Mouse (Mus musculus) lung, postnatal 0 days (tissue): ENCODE results near the gene Gm10037. TPM values are rescaled to one million over a fixed set of nuclear protein-coding genes. Genes with fewer than 3 reads are reported as not detected.
"Not testable (repeated sequence)": the region's sequence is repeated elsewhere in the genome, so short reads cannot be mapped to it uniquely, and the experiment has no call there.

Experiments used
- ATAC-seq: fragments of 200-750 bp; cut with Nextera tagmentation; 2 replicates; pipeline ENCODE4 v1.8.0; 2017; ENCODE audit warnings: moderate library complexity
- DNase-seq: peaks from one replicate; pipeline ENCODE4 v3.0.0-alpha.2; 2016; ENCODE audit warnings: low spot score
- H3K27ac ChIP-seq: fragments of 300-500 bp; sonication (generic); 2 replicates; pipeline ENCODE4 v1.5.1; 2014; ENCODE audit warnings: antibody characterized with exemption, mild to moderate bottlenecking, low read length, mixed read lengths
- H3K27me3 ChIP-seq: fragments of 300-500 bp; sonication (generic); replicated peaks from 2 replicates; pipeline ENCODE4 v1.6.1; 2014; ENCODE audit warnings: low read length, mixed read lengths; ENCODE audit not compliant: insufficient read depth
- H3K36me3 ChIP-seq: fragments of 300-500 bp; sonication (generic); 2 replicates; pipeline ENCODE4 v1.6.1; 2014; ENCODE audit warnings: low read length, mixed read lengths; ENCODE audit not compliant: insufficient read depth
- H3K4me1 ChIP-seq: fragments of 300-500 bp; sonication (generic); 2 replicates; pipeline ENCODE4 v1.6.1; 2014; ENCODE audit warnings: antibody characterized with exemption, low read depth, low read length, mixed read lengths; ENCODE audit not compliant: insufficient read depth
- H3K4me2 ChIP-seq: fragments of 300-500 bp; sonication (generic); replicated peaks from 2 replicates; pipeline ENCODE4 v1.6.1; 2014; ENCODE audit warnings: low read depth, mild to moderate bottlenecking, low read length, moderate library complexity, mixed read lengths
- H3K4me3 ChIP-seq: fragments of 300-500 bp; sonication (generic); 2 replicates; pipeline ENCODE4 v1.5.1; 2014; ENCODE audit warnings: low read depth, low read length
- H3K9ac ChIP-seq: fragments of 300-500 bp; sonication (generic); replicated peaks from 2 replicates; pipeline ENCODE4 v1.6.1; 2014; ENCODE audit warnings: low read depth, mild to moderate bottlenecking
- H3K9me3 ChIP-seq: fragments of 300-500 bp; sonication (generic); 2 replicates; pipeline ENCODE4 v1.6.1; 2016; ENCODE audit warnings: low read length, mixed read lengths
- CTCF ChIP-seq: IDR thresholded peaks from 2 replicates; pipeline ENCODE4 v1.5.1; 2016; ENCODE audit warnings: antibody characterized with exemption, mild to moderate bottlenecking
- EP300 ChIP-seq: IDR thresholded peaks from 2 replicates; pipeline ENCODE4 v1.6.1; 2016; ENCODE audit warnings: antibody characterized with exemption, mild to moderate bottlenecking, control low read depth
- WGBS: fragments of 180-500 bp; shearing (Covaris S2); extraction: QIAGEN DNeasy Blood & Tissue Kit; methylation state at CpG from one replicate; pipeline ENCODE4 v1.1.7; 2014; 5-methylcytosine and 5-hydroxymethylcytosine counted together
- polyA plus RNA-seq: library from polyadenylated mRNA; unstranded; fragments of >200 nt; fragmentation: Nextera tagmentation; extraction: Ambion mirVana; gene quantifications from 2 replicates; pipeline ENCODE4 v1.2.1, GENCODE M21; 2015

Gene Gm10037
- polyA plus RNA-seq, 1 experiment from 2014 or later: 2.7 TPM

GRCm38 (mm10) chr13:67813710-67814660 lies 16.9 kb upstream of the Gm10037 start, which contains the start of gene Zfp273:
Gene Zfp273, plus strand, starts transcription at chr13:67813740.
- Histone ChIP-seq H3K27ac (peak within 1 kb of the TSS; percentile 66), H3K4me1 (no peaks in the 10 kb centered on the region), H3K36me3 (no peaks in the 10 kb centered on the region), H3K9me3 (no peaks in the 10 kb centered on the region), H3K9ac (peak within 1 kb of the TSS; percentile 29; the same call in 1 of the 2 replicates), H3K4me3 (peak within 1 kb of the TSS; percentile 73), H3K4me2 (peak within 1 kb of the TSS; percentile 61), H3K27me3 (no peaks in the 10 kb centered on the region)
- 4% methylated on average over 31 of the region's 31 CpGs for WGBS
- ATAC-seq (peak; percentile 97), DNase-seq (peak; percentile 93)
- TF ChIP-seq CTCF (no peak), EP300 (no peak)

- Histone ChIP-seq H3K9me3 (0 out of 2 replicates have a peak, but pooled peaks cover 3% of the 10 kb centered on the region), H3K4me2 (no peak overlapping the region), H3K9ac (no peak overlapping the region), H3K36me3 (no peaks in the 10 kb centered on the region), H3K27me3 (no peaks in the 10 kb centered on the region), H3K27ac (no peak overlapping the region), H3K4me3 (no peak overlapping the region), H3K4me1 (no peaks in the 10 kb centered on the region)
- TF ChIP-seq EP300 (no peak), CTCF (no peak)
- no peak for ATAC-seq
- WGBS: 55% methylated on average over 1 of the region's 1 CpGs
- DNase-seq: peak; percentile 32
These were observed 12.3 kb upstream of the Gm10037 start for GRCm38 (mm10) chr13:67818636-67819035.

GRCm38 (mm10) chr13:67833137-67833536 lies 2.2 kb downstream of the Gm10037 start:
- H3K4me2 ChIP-seq, H3K9me3 ChIP-seq, H3K36me3 ChIP-seq, ATAC-seq, H3K27ac ChIP-seq, H3K4me1 ChIP-seq, H3K9ac ChIP-seq, DNase-seq, H3K4me3 ChIP-seq, H3K27me3 ChIP-seq: not testable (repeated sequence)
- TF ChIP-seq CTCF: peak; percentile 54

GRCm38 (mm10) chr13:67843775-67844118 lies 12.8 kb downstream of the Gm10037 start:
- no peak for ATAC-seq
- H3K9ac ChIP-seq: no peak overlapping the region
- whole genome bisulfite sequencing: 43% methylated on average over 6 of the region's 6 CpGs

GRCm38 (mm10) chr13:67844119-67844852 lies 13.4 kb downstream of the Gm10037 start:
- Histone ChIP-seq H3K27me3 (no peaks in the 10 kb centered on the region), H3K27ac (no peak overlapping the region), H3K4me3 (peak overlapping the region; percentile 31), H3K4me1 (peaks cover 2% of the 10 kb centered on the region; the same call in 1 of the 2 replicates), H3K9ac (no peak overlapping the region), H3K36me3 (no peaks in the 10 kb centered on the region), H3K9me3 (no peaks in the 10 kb centered on the region), H3K4me2 (peak overlapping the region; percentile 56)
- WGBS: under 1% methylated on average over 14 of the region's 19 CpGs
- ATAC-seq (peak; percentile 66), DNase-seq (peak; percentile 84)
- no peak for TF ChIP-seq EP300
- peak; percentile 75 for TF ChIP-seq CTCF

More at GRCm38 (mm10) chr13:67843775-67844118, 12.8 kb downstream of the Gm10037 start:
- DNase-seq: no peak
- peak overlapping the region; percentile 56 for H3K4me2 ChIP-seq
- no peak overlapping the region for H3K27ac ChIP-seq
- TF ChIP-seq CTCF: no peak
- TF ChIP-seq EP300: no peak
- H3K36me3 ChIP-seq: no peaks in the 10 kb centered on the region
- no peaks in the 10 kb centered on the region for H3K9me3 ChIP-seq
- H3K4me3 ChIP-seq: peak overlapping the region; percentile 31; the same call in 1 of the 2 replicates
- H3K4me1 ChIP-seq: peaks cover 2% of the 10 kb centered on the region; the same call in 1 of the 2 replicates
- H3K27me3 ChIP-seq: no peaks in the 10 kb centered on the region

GRCm38 (mm10) chr13:67844853-67845194 lies 13.9 kb downstream of the Gm10037 start:
- H3K36me3 ChIP-seq: no peaks in the 10 kb centered on the region
- 20% methylated on average over 8 of the region's 8 CpGs for WGBS
- no peak overlapping the region for H3K9ac ChIP-seq
- H3K4me2 ChIP-seq: peak overlapping the region; percentile 56
- DNase-seq (no peak), ATAC-seq (no peak)
- no peaks in the 10 kb centered on the region for H3K9me3 ChIP-seq
- no peak for TF ChIP-seq CTCF
- TF ChIP-seq EP300: no peak
- peak overlapping the region; percentile 31 for H3K4me3 ChIP-seq
- no peak overlapping the region for H3K27ac ChIP-seq
- H3K4me1 ChIP-seq: peaks cover 2% of the 10 kb centered on the region; the same call in 1 of the 2 replicates
- no peaks in the 10 kb centered on the region for H3K27me3 ChIP-seq
